Mouse (Mus musculus) testis, adult 2 months (tissue): ENCODE measurements around the gene Sept8.

Experiments
- CTCF ChIP-seq: fragments of 200-500 bp; IDR thresholded peaks from 2 replicates; pipeline ENCODE4 v1.5.1; 2012; ENCODE audit warnings: low read depth, mild to moderate bottlenecking, inconsistent platforms, low read length, moderate library complexity; ENCODE audit not compliant: control insufficient read depth, insufficient read depth, insufficient replicate concordance
- POLR2A ChIP-seq: fragments of 200-500 bp; IDR thresholded peaks from 2 replicates; pipeline ENCODE4 v1.6.1; 2012; ENCODE audit warnings: low read depth, mild to moderate bottlenecking, inconsistent platforms, low read length, moderate library complexity; ENCODE audit not compliant: control insufficient read depth

GRCm38 (mm10) chr11:53495417-53495816 is 23.6 kb upstream of the Sept8 start:
- no peak for TF ChIP-seq CTCF
- no peak for TF ChIP-seq POLR2A
